Mouse (Mus musculus) thymus, adult 2 months (tissue): ENCODE data around the gene AI464131.

Experiments used
- CTCF ChIP-seq: fragments of 200-500 bp; IDR thresholded peaks from 2 replicates; pipeline ENCODE4 v1.5.1; 2012; ENCODE audit warnings: mild to moderate bottlenecking, control low read depth, low read length, moderate library complexity, borderline replicate concordance; ENCODE audit not compliant: control insufficient read depth, poor library complexity, insufficient read depth; ENCODE audit errors: extremely low read depth
- POLR2A ChIP-seq: fragments of 200-500 bp; IDR thresholded peaks from 2 replicates; pipeline ENCODE4 v1.6.1; 2012; ENCODE audit warnings: mild to moderate bottlenecking, low read length, control low read depth, moderate library complexity; ENCODE audit not compliant: control insufficient read depth, poor library complexity, insufficient read depth; ENCODE audit errors: extremely low read depth

GRCm38 (mm10) chr4:41469199-41469598, 33.7 kb downstream of the AI464131 start:
- TF ChIP-seq POLR2A (no peak), CTCF (no peak)
